ENCODE assay signal across 23 mouse cellular contexts in genomic region chr17:59023971-59024370, GRCm38 (mm10). TPM values are rescaled to one million over a fixed set of nuclear protein-coding genes. Genes with fewer than 3 reads are reported as not detected.
DNase-seq lines count a peak whose midpoint lies in the region; ATAC-seq and TF ChIP-seq lines count a peak whose summit lies in the region.
"Had no signal": no experiment of that assay in that cellular context is flagged by ENCODE, and none has a peak within 500 bp of the region (broad histone marks: within the 10 kb centered on the region; RNA-seq: fewer than 3 reads in every experiment).

No protein-coding gene starts in this region.

- no peak overlapping the region for H3K4me3 ChIP-seq in hindbrain, postnatal 0 days (ENCODE audit: low read length)
- no peak overlapping the region for H3K4me3 ChIP-seq in hindbrain, embryonic 10.5 days
- no peak overlapping the region for H3K4me3 ChIP-seq in midbrain, embryonic 12.5 days
- H3K4me3 ChIP-seq in midbrain, embryonic 10.5 days: no peak overlapping the region
- H3K4me3 ChIP-seq in forebrain, embryonic 11.5 days (ENCODE audit: low read depth, low read length): no peak overlapping the region
- H3K4me3 ChIP-seq in liver, embryonic 12.5 days: no peak overlapping the region
- H3K4me3 ChIP-seq: heart, embryonic 15.5 days; megakaryocyte, embryonic 14.5 days; myocyte; neural tube, embryonic 15.5 days had no signal

- no peaks in the 10 kb centered on the region for H3K36me3 ChIP-seq in hindbrain, postnatal 0 days (ENCODE audit: insufficient read depth, low read length)
- no peaks in the 10 kb centered on the region for H3K36me3 ChIP-seq in hindbrain, embryonic 10.5 days
- no peaks in the 10 kb centered on the region for H3K36me3 ChIP-seq in midbrain, embryonic 12.5 days
- no peaks in the 10 kb centered on the region for H3K36me3 ChIP-seq in midbrain, embryonic 10.5 days
- H3K36me3 ChIP-seq in forebrain, embryonic 11.5 days (ENCODE audit: control insufficient read depth, insufficient read depth, low read length): no peaks in the 10 kb centered on the region
- no peaks in the 10 kb centered on the region for H3K36me3 ChIP-seq in liver, embryonic 12.5 days
- H3K36me3 ChIP-seq: G1E; heart, embryonic 15.5 days; neural tube, embryonic 15.5 days had no signal

- H3K27me3 ChIP-seq in hindbrain, postnatal 0 days (ENCODE audit: insufficient read depth, low read length): no peaks in the 10 kb centered on the region
- H3K27me3 ChIP-seq in hindbrain, embryonic 10.5 days (ENCODE audit: insufficient read depth, poor library complexity, severe bottlenecking): no peaks in the 10 kb centered on the region
- H3K27me3 ChIP-seq in midbrain, embryonic 12.5 days: no peaks in the 10 kb centered on the region
- H3K27me3 ChIP-seq in midbrain, embryonic 10.5 days (ENCODE audit: low read depth, poor library complexity, severe bottlenecking): no peaks in the 10 kb centered on the region
- H3K27me3 ChIP-seq in forebrain, embryonic 11.5 days (ENCODE audit: control insufficient read depth, insufficient read depth, low read length): no peaks in the 10 kb centered on the region
- no peaks in the 10 kb centered on the region for H3K27me3 ChIP-seq in liver, embryonic 12.5 days (replicated peaks)
- H3K27me3 ChIP-seq: heart, embryonic 15.5 days; megakaryocyte, embryonic 14.5 days; neural tube, embryonic 15.5 days had no signal

- no peaks in the 10 kb centered on the region for H3K4me1 ChIP-seq in hindbrain, postnatal 0 days (ENCODE audit: insufficient read depth, low read length)
- no peaks in the 10 kb centered on the region for H3K4me1 ChIP-seq in hindbrain, embryonic 10.5 days (replicated peaks)
- peaks cover 5% of the 10 kb centered on the region; the same call in 1 of the 2 replicates for H3K4me1 ChIP-seq in midbrain, embryonic 12.5 days
- peaks cover 11% of the 10 kb centered on the region for H3K4me1 ChIP-seq in midbrain, embryonic 10.5 days
- H3K4me1 ChIP-seq in forebrain, embryonic 11.5 days (replicated peaks; ENCODE audit: control insufficient read depth, insufficient read depth, low read length): peaks cover 7% of the 10 kb centered on the region; the same call in 1 of the 2 replicates
- H3K4me1 ChIP-seq in liver, embryonic 12.5 days: no peaks in the 10 kb centered on the region
- H3K4me1 ChIP-seq: heart, embryonic 15.5 days; megakaryocyte, embryonic 14.5 days; neural tube, embryonic 15.5 days had no signal

- 26% methylated on average over 5 of the region's 5 CpGs for WGBS in hindbrain, postnatal 0 days
- 51% methylated on average over 5 of the region's 5 CpGs for WGBS in hindbrain, embryonic 10.5 days
- WGBS in midbrain, embryonic 12.5 days: 27% methylated on average over 5 of the region's 5 CpGs
- 29% methylated on average over 5 of the region's 5 CpGs for WGBS in midbrain, embryonic 10.5 days
- 19% methylated on average over 5 of the region's 5 CpGs for WGBS in forebrain, embryonic 11.5 days
- WGBS in liver, embryonic 12.5 days (ENCODE audit: insufficient replicate concordance): 61% methylated on average over 5 of the region's 5 CpGs

- H3K4me2 ChIP-seq in hindbrain, postnatal 0 days (ENCODE audit: low read depth, low read length): no peak overlapping the region
- H3K4me2 ChIP-seq in midbrain, embryonic 12.5 days (replicated peaks): no peak overlapping the region
- no peak overlapping the region for H3K4me2 ChIP-seq in forebrain, embryonic 11.5 days (ENCODE audit: low read depth, low read length, severe bottlenecking)
- H3K4me2 ChIP-seq in liver, embryonic 12.5 days: no peak overlapping the region
- H3K4me2 ChIP-seq: heart, embryonic 15.5 days; neural tube, embryonic 15.5 days had no signal

- no peak overlapping the region for H3K27ac ChIP-seq in hindbrain, postnatal 0 days
- H3K27ac ChIP-seq in hindbrain, embryonic 10.5 days: no peak overlapping the region
- H3K27ac ChIP-seq in midbrain, embryonic 12.5 days (replicated peaks): no peak overlapping the region
- no peak overlapping the region for H3K27ac ChIP-seq in midbrain, embryonic 10.5 days (replicated peaks)
- H3K27ac ChIP-seq in forebrain, embryonic 11.5 days (ENCODE audit: low read depth, low read length): no peak overlapping the region; the same call in 1 of the 2 replicates
- H3K27ac ChIP-seq in liver, embryonic 12.5 days: no peak overlapping the region
- H3K27ac ChIP-seq: heart, embryonic 15.5 days; neural tube, embryonic 15.5 days had no signal

- H3K9me3 ChIP-seq in hindbrain, postnatal 0 days (ENCODE audit: low read length): no peaks in the 10 kb centered on the region
- H3K9me3 ChIP-seq in hindbrain, embryonic 10.5 days: no peaks in the 10 kb centered on the region
- H3K9me3 ChIP-seq in midbrain, embryonic 12.5 days: no peaks in the 10 kb centered on the region
- H3K9me3 ChIP-seq in midbrain, embryonic 10.5 days (replicated peaks): no peaks in the 10 kb centered on the region
- no peaks in the 10 kb centered on the region for H3K9me3 ChIP-seq in forebrain, embryonic 11.5 days (ENCODE audit: control insufficient read depth, low read length)
- H3K9me3 ChIP-seq in liver, embryonic 12.5 days (replicated peaks): no peaks in the 10 kb centered on the region
- H3K9me3 ChIP-seq: heart, embryonic 15.5 days; megakaryocyte, embryonic 14.5 days; neural tube, embryonic 15.5 days had no signal

- ATAC-seq in hindbrain, postnatal 0 days: no peak
- peak; percentile 52; the same call in 1 of the 2 replicates for ATAC-seq in midbrain, embryonic 12.5 days (ENCODE audit: low FRiP score, low read depth)
- ATAC-seq in forebrain, embryonic 11.5 days (replicated peaks; ENCODE audit: low FRiP score): peak; percentile 85
- ATAC-seq in liver, embryonic 12.5 days: no peak

- peak; percentile 22 for DNase-seq in hindbrain, postnatal 0 days (ENCODE audit: low spot score)
- DNase-seq in hindbrain, embryonic 10.5 days (ENCODE audit: low spot score): no peak
- no peak for DNase-seq in midbrain, embryonic 10.5 days (ENCODE audit: low spot score)
- DNase-seq in forebrain, embryonic 11.5 days (ENCODE audit: low spot score): peak; percentile 54
- peak; percentile 78 for DNase-seq in retina, embryonic 14.5 days (ENCODE audit: low spot score)
- DNase-seq in cerebellum, adult 11-12 months: no peak
- DNase-seq: cerebellum, adult 9-10 months; gastrocnemius, postnatal 36 days; liver; lung, adult 18-20 months; lung, postnatal 14 days; right cerebral cortex, postnatal 25 days; thymus, postnatal 4 days had no signal

- TF ChIP-seq CTCF in hindbrain, postnatal 0 days (IDR thresholded peaks at IDR 0.05; ENCODE audit: low read depth): no peak

- no peak overlapping the region for H3K9ac ChIP-seq in hindbrain, postnatal 0 days (replicated peaks; ENCODE audit: low read length)
- no peak overlapping the region for H3K9ac ChIP-seq in midbrain, embryonic 12.5 days (replicated peaks)
- no peak overlapping the region for H3K9ac ChIP-seq in forebrain, embryonic 11.5 days (ENCODE audit: low read length)
- H3K9ac ChIP-seq in liver, embryonic 12.5 days: no peak overlapping the region
- H3K9ac ChIP-seq: heart, embryonic 15.5 days; neural tube, embryonic 15.5 days had no signal

RNA-seq across cellular contexts. Expression of gene Nudt12, which starts 10.8 kb away (rescaled TPM):
- 2.3 and 5.9 TPM in 2 replicates for total RNA-seq in hindbrain, postnatal 0 days (2014; rRNA removed)
- 2.0 and 3.5 TPM in 2 replicates for polyA plus RNA-seq in hindbrain, postnatal 0 days (2015; fragmentation: Nextera tagmentation; extraction: Ambion mirVana)
- polyA plus RNA-seq in hindbrain, embryonic 10.5 days (2016; fragmentation: Nextera tagmentation; extraction: Ambion mirVana): 6.1 and 8.9 TPM in 2 replicates
- polyA plus RNA-seq in midbrain, embryonic 12.5 days (2016; fragmentation: Nextera tagmentation; extraction: Ambion mirVana): 6.5 and 8.1 TPM in 2 replicates
- polyA plus RNA-seq in midbrain, embryonic 10.5 days (2016; fragmentation: Nextera tagmentation; extraction: Ambion mirVana): 8.0 and 8.9 TPM in 2 replicates
- polyA plus RNA-seq in forebrain, embryonic 11.5 days (2014; fragmentation: Nextera tagmentation; extraction: Ambion mirVana): 8.3 and 9.7 TPM in 2 replicates
- polyA plus RNA-seq in liver, embryonic 12.5 days (2016; fragmentation: Nextera tagmentation; extraction: Ambion mirVana): 6.9 and 7.0 TPM in 2 replicates
- polyA plus RNA-seq: G1E had no signal

RNA-seq across cellular contexts. Expression of gene Pdzph1, which starts 32.8 kb away (rescaled TPM):
- total RNA-seq in hindbrain, postnatal 0 days (2014; rRNA removed): 0.32 and 1.5 TPM in 2 replicates
- polyA plus RNA-seq in hindbrain, postnatal 0 days (2015; fragmentation: Nextera tagmentation; extraction: Ambion mirVana): 3.2 and 4.2 TPM in 2 replicates
- polyA plus RNA-seq in hindbrain, embryonic 10.5 days (2016; fragmentation: Nextera tagmentation; extraction: Ambion mirVana): 16.9 and 18.6 TPM in 2 replicates
- 22.3 and 24.8 TPM in 2 replicates for polyA plus RNA-seq in midbrain, embryonic 12.5 days (2016; fragmentation: Nextera tagmentation; extraction: Ambion mirVana)
- polyA plus RNA-seq in midbrain, embryonic 10.5 days (2016; fragmentation: Nextera tagmentation; extraction: Ambion mirVana): 32.3 and 35.5 TPM in 2 replicates
- 22.8 and 27.2 TPM in 2 replicates for polyA plus RNA-seq in forebrain, embryonic 11.5 days (2014; fragmentation: Nextera tagmentation; extraction: Ambion mirVana)
- polyA plus RNA-seq in liver, embryonic 12.5 days (2016; fragmentation: Nextera tagmentation; extraction: Ambion mirVana): 0.66 and 0.93 TPM in 2 replicates
- total RNA-seq: gastrocnemius, postnatal 36 days; heart, adult 8-10 months; hematopoietic stem cell, adult 5-6 weeks had no signal
- polyA plus RNA-seq: G1E; heart, embryonic 15.5 days; myocyte; stomach, embryonic 14.5 days had no signal

Comparison
In these comparisons a context has a peak if more than half of its experiments do, and no peak if none do; other contexts are left out.
1. DNase-seq: peak in hindbrain, postnatal 0 days (single experiment), forebrain, embryonic 11.5 days (single experiment) and retina, embryonic 14.5 days (single experiment); none in hindbrain, embryonic 10.5 days (single experiment), midbrain, embryonic 10.5 days (single experiment) and cerebellum, adult 11-12 months (single experiment).
2. ATAC-seq: peak in midbrain, embryonic 12.5 days (single experiment) and forebrain, embryonic 11.5 days (single experiment); none in hindbrain, postnatal 0 days (single experiment) and liver, embryonic 12.5 days (single experiment).